Mouse (Mus musculus) midbrain, embryonic 13.5 days (tissue): ENCODE measurements around the gene 4930522L14Rik. TPM values are rescaled to one million over a fixed set of nuclear protein-coding genes. Genes with fewer than 3 reads are reported as not detected.

Experiments used
- polyA plus RNA-seq: library from polyadenylated mRNA; unstranded; fragments of >200 nt; fragmentation: Nextera tagmentation; extraction: Ambion mirVana; gene quantifications from 2 replicates; pipeline ENCODE4 v1.2.1, GENCODE M21; 2015

4930522L14Rik gene
- polyA plus RNA-seq, 1 experiment from 2014 or later, result 5.0 TPM

Other genes with a start within 250 kb of the 4930522L14Rik start
- gene Crlf2, start 192.9 kb downstream of the 4930522L14Rik start, polyA plus RNA-seq, result 7.7 and 8.9 TPM in 2 replicates
- gene 5430403G16Rik, start 60.8 kb downstream of the 4930522L14Rik start, polyA plus RNA-seq, result 1.9 and 2.1 TPM in 2 replicates
- 0.31 and 0.61 TPM in 2 replicates for gene Gm15446, start 171.5 kb upstream of the 4930522L14Rik start, polyA plus RNA-seq
- gene Zfp932, start 244.6 kb upstream of the 4930522L14Rik start, polyA plus RNA-seq, result 23.8 and 24.7 TPM in 2 replicates